Mouse (Mus musculus) myocyte (in vitro differentiated cells): Measurements from ENCODE around the gene Gpnmb. TPM values are rescaled to one million over a fixed set of nuclear protein-coding genes. Genes with fewer than 3 reads are reported as not detected.

Experiments
- H3K27me3 ChIP-seq: one replicate; pipeline ENCODE4 v1.6.1; 2011; ENCODE audit not compliant: control insufficient read depth, insufficient read depth, insufficient read length
- H3K36me3 ChIP-seq: one replicate; pipeline ENCODE4 v1.6.1; 2011; ENCODE audit not compliant: control insufficient read depth, insufficient read depth
- H3K4me2 ChIP-seq: one replicate; pipeline ENCODE4 v1.6.1; 2011; ENCODE audit warnings: low read depth, control low read depth
- H3K4me3 ChIP-seq: one replicate; pipeline ENCODE4 v1.5.1; 2011; ENCODE audit warnings: mild to moderate bottlenecking, control low read depth, moderate library complexity
- H3K79me2 ChIP-seq: one replicate; pipeline ENCODE4 v1.6.1; 2011; ENCODE audit not compliant: control insufficient read depth, insufficient read depth
- H3ac ChIP-seq: one replicate; pipeline ENCODE4 v1.6.1; 2011; ENCODE audit not compliant: control insufficient read depth, insufficient read length
- CEBPB ChIP-seq: IDR thresholded peaks from 2 replicates; pipeline ENCODE4 v1.6.1; 2011; ENCODE audit warnings: mild to moderate bottlenecking, moderate library complexity; ENCODE audit not compliant: poor library complexity, insufficient read depth, severe bottlenecking
- E2F4 ChIP-seq: IDR thresholded peaks from one replicate; pipeline ENCODE4 v1.6.1; 2011; ENCODE audit warnings: mild to moderate bottlenecking, control low read depth, moderate library complexity; ENCODE audit not compliant: insufficient read depth
- MAX ChIP-seq: IDR thresholded peaks from one replicate; pipeline ENCODE4 v1.6.1; 2011; ENCODE audit warnings: low read depth, mild to moderate bottlenecking, control low read depth
- MYOD1 ChIP-seq, 3 experiments: IDR thresholded peaks; one replicate each; pipeline ENCODE4 v1.6.1; 2011; ENCODE audit warnings: control low read depth in 2 of 3, low read depth in 2 of 3, mild to moderate bottlenecking in 2 of 3, moderate library complexity in 1 of 3; ENCODE audit not compliant: insufficient read length in 2 of 3, control insufficient read depth in 1 of 3
- MYOG ChIP-seq, 3 experiments: IDR thresholded peaks; one replicate each; pipeline ENCODE4 v1.6.1; 2011; ENCODE audit warnings: control low read depth in 2 of 3, low read depth in 2 of 3, mild to moderate bottlenecking in 2 of 3; ENCODE audit not compliant: insufficient read length in 2 of 3, control insufficient read depth in 1 of 3, insufficient read depth in 1 of 3
- POLR2A ChIP-seq: IDR thresholded peaks from one replicate; pipeline ENCODE4 v1.6.1; 2011; ENCODE audit warnings: low read depth, mild to moderate bottlenecking, control low read depth, moderate library complexity; ENCODE audit not compliant: insufficient read length
- POLR2AphosphoS2 ChIP-seq: IDR thresholded peaks from one replicate; pipeline ENCODE4 v1.6.1; 2011; ENCODE audit warnings: low read depth, control low read depth; ENCODE audit not compliant: insufficient read length
- REST ChIP-seq: IDR thresholded peaks from one replicate; pipeline ENCODE4 v1.6.1; 2011; ENCODE audit warnings: mild to moderate bottlenecking, control low read depth, moderate library complexity; ENCODE audit not compliant: insufficient read depth, insufficient read length
- SRF ChIP-seq: IDR thresholded peaks from one replicate; pipeline ENCODE4 v1.6.1; 2011; ENCODE audit warnings: low read depth; ENCODE audit not compliant: control insufficient read depth, insufficient read length
- TCF12 ChIP-seq: IDR thresholded peaks from one replicate; pipeline ENCODE4 v1.6.1; 2011; ENCODE audit warnings: mild to moderate bottlenecking, control low read depth; ENCODE audit not compliant: poor library complexity, insufficient read depth, severe bottlenecking
- TCF3 ChIP-seq: IDR thresholded peaks from one replicate; pipeline ENCODE4 v1.6.1; 2011; ENCODE audit warnings: low read depth, control low read depth; ENCODE audit not compliant: insufficient read length
- USF1 ChIP-seq: IDR thresholded peaks from one replicate; pipeline ENCODE4 v1.6.1; 2011; ENCODE audit warnings: low read depth, mild to moderate bottlenecking, control low read depth, moderate library complexity
- polyA plus RNA-seq: library from polyadenylated mRNA; unstranded; fragments of >200 nt; fragmentation: generic; extraction: Trizol; gene quantifications from one replicate; pipeline ENCODE4 v1.2.1, GENCODE M21; 2012; ENCODE audit warnings: missing spikeins

Gene Gpnmb
- polyA plus RNA-seq, 1 experiment, result 0.12 TPM

GRCm38 (mm10) chr6:49003381-49003780 is 33.0 kb upstream of the Gpnmb start:
- Histone ChIP-seq H3K27me3 (no peaks in the 10 kb centered on the region), H3ac (no peak overlapping the region), H3K4me3 (no peak overlapping the region), H3K4me2 (no peak overlapping the region), H3K79me2 (no peaks in the 10 kb centered on the region), H3K36me3 (no peaks in the 10 kb centered on the region)
- TF ChIP-seq TCF3 (no peak), USF1 (no peak), MAX (no peak), E2F4 (no peak), POLR2AphosphoS2 (no peak), SRF (no peak), TCF12 (no peak), POLR2A (no peak), REST (no peak), MYOD1 (IDR thresholded peaks at IDR 0.05; ENCODE audit: control insufficient read depth in 1 of 3, insufficient read length in 2 of 3, low read depth in 2 of 3) (no peak), MYOG (IDR thresholded peaks at IDR 0.05; ENCODE audit: control insufficient read depth in 1 of 3, insufficient read depth in 1 of 3, insufficient read length in 2 of 3, low read depth in 2 of 3) (no peak), CEBPB (no peak)

- no peak for TF ChIP-seq USF1
- no peak for TF ChIP-seq POLR2A
- TF ChIP-seq E2F4, result no peak
- TF ChIP-seq MYOG (IDR thresholded peaks at IDR 0.05; ENCODE audit: control insufficient read depth in 1 of 3, insufficient read depth in 1 of 3, insufficient read length in 2 of 3, low read depth in 2 of 3), result no peak
- no peak for TF ChIP-seq MYOD1 (IDR thresholded peaks at IDR 0.05; ENCODE audit: control insufficient read depth in 1 of 3, insufficient read length in 2 of 3, low read depth in 2 of 3)
- no peak for TF ChIP-seq MAX
- no peak for TF ChIP-seq SRF
- TF ChIP-seq TCF3, result no peak
- TF ChIP-seq POLR2AphosphoS2, result no peak
- no peak for TF ChIP-seq TCF12
- no peak for TF ChIP-seq REST
- TF ChIP-seq CEBPB, result no peak
- Histone ChIP-seq H3ac (no peak overlapping the region), H3K36me3 (no peaks in the 10 kb centered on the region), H3K27me3 (peaks cover 2% of the 10 kb centered on the region), H3K4me2 (peak overlapping the region; percentile 74), H3K4me3 (no peak overlapping the region), H3K79me2 (no peaks in the 10 kb centered on the region)
These were observed 28.4 kb upstream of the Gpnmb start for GRCm38 (mm10) chr6:49007981-49008380.

- no peaks in the 10 kb centered on the region for H3K79me2 ChIP-seq
These were observed 27.8 kb upstream of the Gpnmb start for GRCm38 (mm10) chr6:49008420-49009160.

GRCm38 (mm10) chr6:49009161-49009555 is 27.2 kb upstream of the Gpnmb start:
- no peaks in the 10 kb centered on the region for H3K36me3 ChIP-seq
- no peak overlapping the region for H3K4me3 ChIP-seq
- TF ChIP-seq POLR2AphosphoS2, result no peak
- H3K79me2 ChIP-seq, result no peaks in the 10 kb centered on the region
- peaks cover 5% of the 10 kb centered on the region for H3K27me3 ChIP-seq
- no peak overlapping the region for H3K4me2 ChIP-seq
- no peak overlapping the region for H3ac ChIP-seq

More at GRCm38 (mm10) chr6:49008420-49009160, 27.8 kb upstream of the Gpnmb start:
- H3K27me3 ChIP-seq, result peaks cover 5% of the 10 kb centered on the region
- peak overlapping the region; percentile 74 for H3K4me2 ChIP-seq
- H3K36me3 ChIP-seq, result no peaks in the 10 kb centered on the region
- TF ChIP-seq POLR2A (no peak), MYOD1 (IDR thresholded peaks at IDR 0.05; ENCODE audit: control insufficient read depth in 1 of 3, insufficient read length in 2 of 3, low read depth in 2 of 3) (no peak), REST (no peak), POLR2AphosphoS2 (no peak), MYOG (IDR thresholded peaks at IDR 0.05; ENCODE audit: control insufficient read depth in 1 of 3, insufficient read depth in 1 of 3, insufficient read length in 2 of 3, low read depth in 2 of 3) (no peak), MAX (no peak), TCF12 (no peak), USF1 (no peak), TCF3 (no peak), SRF (no peak), CEBPB (no peak), E2F4 (no peak)
- no peak overlapping the region for H3K4me3 ChIP-seq
- H3ac ChIP-seq, result no peak overlapping the region

- TF ChIP-seq POLR2A, result no peak
- no peak for TF ChIP-seq TCF3
- TF ChIP-seq POLR2AphosphoS2, result no peak
- no peak for TF ChIP-seq SRF
- no peak for TF ChIP-seq MYOD1 (IDR thresholded peaks at IDR 0.05; ENCODE audit: control insufficient read depth in 1 of 3, insufficient read length in 2 of 3, low read depth in 2 of 3)
- TF ChIP-seq TCF12, result no peak
- no peak for TF ChIP-seq E2F4
- TF ChIP-seq REST, result no peak
- TF ChIP-seq MAX, result no peak
- no peak for TF ChIP-seq CEBPB
- no peak for TF ChIP-seq MYOG (IDR thresholded peaks at IDR 0.05; ENCODE audit: control insufficient read depth in 1 of 3, insufficient read depth in 1 of 3, insufficient read length in 2 of 3, low read depth in 2 of 3)
- TF ChIP-seq USF1, result no peak
- H3ac ChIP-seq, result no peak overlapping the region
- no peak overlapping the region for H3K4me2 ChIP-seq
- H3K4me3 ChIP-seq, result no peak overlapping the region
- H3K36me3 ChIP-seq, result no peaks in the 10 kb centered on the region
- no peaks in the 10 kb centered on the region for H3K79me2 ChIP-seq
- peaks cover 5% of the 10 kb centered on the region for H3K27me3 ChIP-seq
These were observed 26.7 kb upstream of the Gpnmb start for GRCm38 (mm10) chr6:49009665-49010064.
